Mouse (Mus musculus): Measurements from ENCODE around the gene Bcor. TPM values are rescaled to one million over a fixed set of nuclear protein-coding genes. Genes with fewer than 3 reads are reported as not detected.

The Bcor gene
- total and polyA plus RNA-seq, 3 experiments: 44.6 to 88.7 (median 61.6) TPM

- Histone ChIP-seq H3K9me3 (replicated peaks; ENCODE audit: insufficient read depth, low read length) (no peaks in the 10 kb centered on the region), H3K9ac (ENCODE audit: control insufficient read depth, low read depth, low read length, poor library complexity, severe bottlenecking) (no peak overlapping the region), H3K36me3 (ENCODE audit: control insufficient read depth in 1 of 2, insufficient read depth in 2 of 2, low read length in 2 of 2) (no peaks in the 10 kb centered on the region)
These were observed 21.9 kb downstream of the Bcor start for GRCm38 (mm10) chrX:12138266-12138665.

DNA sequence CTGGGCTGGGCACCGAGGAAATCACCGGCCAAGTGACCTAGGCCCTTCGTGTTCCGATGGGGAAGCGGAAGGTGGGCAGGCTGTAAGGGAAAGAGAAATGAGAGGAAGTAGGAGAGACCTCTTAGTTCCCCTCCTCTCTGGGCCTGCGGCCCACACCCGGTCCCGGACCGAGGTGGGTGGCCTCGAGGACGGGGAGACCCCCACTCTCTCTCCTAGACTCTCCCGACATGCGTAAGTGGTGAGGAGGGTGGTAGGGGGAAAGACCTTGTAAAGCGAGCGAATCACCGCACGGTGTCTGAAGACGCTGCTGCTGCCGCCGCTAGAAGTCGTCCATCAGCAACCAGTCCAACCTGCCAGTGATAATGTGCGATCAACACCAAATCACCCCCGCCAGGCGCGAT is 23.0 kb downstream of the Bcor start:
- TF ChIP-seq MAZ (IDR thresholded peaks at IDR 0.05; ENCODE audit: low read depth, low read length): no peak
- no peak for TF ChIP-seq MEF2A (IDR thresholded peaks at IDR 0.05; ENCODE audit: extremely low read depth, insufficient replicate concordance, low read depth, low read length, poor library complexity, severe bottlenecking)
- no peak for TF ChIP-seq ZC3H11A (IDR thresholded peaks at IDR 0.05; ENCODE audit: low read depth, low read length)
- no peak for TF ChIP-seq GATA1 (IDR thresholded peaks at IDR 0.05; ENCODE audit: low read depth, low read length)
- no peak for TF ChIP-seq RCOR1 (IDR thresholded peaks at IDR 0.05; ENCODE audit: low read depth, low read length)
- Histone ChIP-seq H3K27ac (ENCODE audit: control insufficient read depth, low read depth, low read length) (no peak overlapping the region), H3K9ac (ENCODE audit: control insufficient read depth, low read depth, low read length, poor library complexity, severe bottlenecking) (no peak overlapping the region), H3K9me3 (replicated peaks; ENCODE audit: insufficient read depth, low read length) (no peaks in the 10 kb centered on the region), H3K4me3 (ENCODE audit: control insufficient read depth in 1 of 2, insufficient read depth in 1 of 2, low read depth in 2 of 2, low read length in 2 of 2) (no peak overlapping the region), H3K4me1 (ENCODE audit: control insufficient read depth in 1 of 2, insufficient read depth in 2 of 2, low read length in 2 of 2) (peaks cover 0 to 9% of the 10 kb centered on the region in 2 experiments; a peak in 2 of 4 replicates), H3K27me3 (ENCODE audit: control insufficient read depth in 1 of 2, insufficient read depth in 2 of 2, low read length in 2 of 2) (no peaks in the 10 kb centered on the region), H3K36me3 (ENCODE audit: control insufficient read depth in 1 of 2, insufficient read depth in 2 of 2, low read length in 2 of 2) (peaks cover 0 to 3% of the 10 kb centered on the region in 2 experiments; a peak in 1 of 4 replicates), H3K79me2 (ENCODE audit: control insufficient read depth, insufficient read depth, low read length, poor library complexity) (peaks cover 2% of the 10 kb centered on the region; the same call in 1 of the 2 replicates)
- no peak for DNase-seq (ENCODE audit: low read depth, low spot score)

More at GRCm38 (mm10) chrX:12138266-12138665, 21.9 kb downstream of the Bcor start:
- H3K27ac ChIP-seq (ENCODE audit: control insufficient read depth, low read depth, low read length): no peak overlapping the region
- H3K79me2 ChIP-seq (ENCODE audit: control insufficient read depth, insufficient read depth, low read length, poor library complexity): peaks cover 2% of the 10 kb centered on the region; the same call in 1 of the 2 replicates
- no peak for DNase-seq (ENCODE audit: low read depth, low spot score)
- no peaks in the 10 kb centered on the region for H3K27me3 ChIP-seq (ENCODE audit: control insufficient read depth in 1 of 2, insufficient read depth in 2 of 2, low read length in 2 of 2)
- H3K4me1 ChIP-seq (ENCODE audit: control insufficient read depth in 1 of 2, insufficient read depth in 2 of 2, low read length in 2 of 2): no peaks in the 10 kb centered on the region
- H3K4me3 ChIP-seq (ENCODE audit: control insufficient read depth in 1 of 2, insufficient read depth in 1 of 2, low read depth in 2 of 2, low read length in 2 of 2): no peak overlapping the region
- TF ChIP-seq E2F4 (IDR thresholded peaks at IDR 0.05; ENCODE audit: borderline replicate concordance, low read depth, low read length) (no peak), SMC3 (IDR thresholded peaks at IDR 0.05; ENCODE audit: low read depth, low read length) (no peak), NELFE (IDR thresholded peaks at IDR 0.05; ENCODE audit: low read depth, low read length) (no peak), UBTF (IDR thresholded peaks at IDR 0.05; ENCODE audit: borderline replicate concordance, insufficient read depth, low read depth, low read length) (no peak), ZMIZ1 (IDR thresholded peaks at IDR 0.05; ENCODE audit: low read depth, low read length) (no peak), TCF12 (IDR thresholded peaks at IDR 0.05; ENCODE audit: low read depth, low read length) (no peak), KAT2A (conservative IDR thresholded peaks at IDR 0.05; ENCODE audit: low read depth, low read length) (no peak), EP300 (IDR thresholded peaks at IDR 0.05; ENCODE audit: low read depth in 1 of 2, low read length in 2 of 2) (no peak), POLR2AphosphoS5 (IDR thresholded peaks at IDR 0.05; ENCODE audit: borderline replicate concordance, low read depth, low read length) (no peak), CTCF (IDR thresholded peaks at IDR 0.05 in 2 of 3, conservative IDR thresholded peaks at IDR 0.05 in 1 of 3; ENCODE audit: control insufficient read depth in 1 of 3, insufficient read depth in 1 of 3, low read depth in 2 of 3, low read length in 3 of 3, poor library complexity in 1 of 3, severe bottlenecking in 1 of 3) (no peak), USF1 (IDR thresholded peaks at IDR 0.05; ENCODE audit: low read depth, low read length) (no peak), CHD2 (IDR thresholded peaks at IDR 0.05; ENCODE audit: low read length) (no peak), RCOR1 (IDR thresholded peaks at IDR 0.05; ENCODE audit: low read depth, low read length) (no peak), TAL1 (IDR thresholded peaks at IDR 0.05; ENCODE audit: low read length) (no peak), MAX (IDR thresholded peaks at IDR 0.05; ENCODE audit: low read length) (no peak), MYB (IDR thresholded peaks at IDR 0.05; ENCODE audit: low read depth, low read length) (no peak), ETS1 (IDR thresholded peaks at IDR 0.05; ENCODE audit: low read depth, low read length) (no peak), MXI1 (IDR thresholded peaks at IDR 0.05; ENCODE audit: low read depth, low read length) (no peak), MYC (IDR thresholded peaks at IDR 0.05; ENCODE audit: low read depth, low read length) (no peak), ELF1 (IDR thresholded peaks at IDR 0.05; ENCODE audit: low read depth, low read length) (no peak)
